Mouse (Mus musculus) kidney, adult 18-20 months (tissue): ENCODE measurements around the gene Npm3.

Source experiments
- DNase-seq: peaks from one replicate; pipeline ENCODE4 v3.0.0; 2021

Npm3 gene

GRCm38 (mm10) chr19:45751881-45752280 lies 2.5 kb upstream of the Npm3 start:
- no peak for DNase-seq

GRCm38 (mm10) chr19:45748691-45749242 lies 624 bp downstream of the Npm3 start:
- DNase-seq, result peak; percentile 24

GRCm38 (mm10) chr19:45748206-45748605 lies 1.2 kb downstream of the Npm3 start:
- DNase-seq, result no peak

- peak; percentile 91 for DNase-seq
Measured at GRCm38 (mm10) chr19:45747028-45747867, 2.1 kb downstream of the Npm3 start.

GRCm38 (mm10) chr19:45746153-45747020 lies 3.0 kb downstream of the Npm3 start:
- DNase-seq, result peak; percentile 85

- no peak for DNase-seq
Measured at GRCm38 (mm10) chr19:45745344-45746152, 3.8 kb downstream of the Npm3 start.

GRCm38 (mm10) chr19:45743619-45744018 lies 5.8 kb downstream of the Npm3 start:
- no peak for DNase-seq

- no peak for DNase-seq
Measured at GRCm38 (mm10) chr19:45742984-45743575, 6.3 kb downstream of the Npm3 start.

GRCm38 (mm10) chr19:45742218-45742983 lies 7.0 kb downstream of the Npm3 start, which contains the start of gene Fgf8:
Gene Fgf8 (minus strand): TSS chr19:45742915.
- no peak for DNase-seq

- DNase-seq, result no peak
Measured at GRCm38 (mm10) chr19:45741431-45742217, 7.8 kb downstream of the Npm3 start.

GRCm38 (mm10) chr19:45740817-45741216 lies 8.6 kb downstream of the Npm3 start:
- DNase-seq, result no peak

GRCm38 (mm10) chr19:45740233-45740632 lies 9.2 kb downstream of the Npm3 start:
- no peak for DNase-seq

GRCm38 (mm10) chr19:45738521-45738920 lies 10.9 kb downstream of the Npm3 start:
- no peak for DNase-seq

GRCm38 (mm10) chr19:45737846-45738484 lies 11.4 kb downstream of the Npm3 start:
- no peak for DNase-seq

- DNase-seq, result no peak
Measured at GRCm38 (mm10) chr19:45737208-45737845, 12.1 kb downstream of the Npm3 start.

- DNase-seq, result peak; percentile 52
Measured at GRCm38 (mm10) chr19:45736855-45737207, 12.6 kb downstream of the Npm3 start.

- no peak for DNase-seq
Measured at GRCm38 (mm10) chr19:45736241-45736640, 13.2 kb downstream of the Npm3 start.

GRCm38 (mm10) chr19:45734762-45735161 lies 14.6 kb downstream of the Npm3 start:
- no peak for DNase-seq

GRCm38 (mm10) chr19:45734191-45734590 lies 15.2 kb downstream of the Npm3 start:
- no peak for DNase-seq

- DNase-seq, result no peak
Measured at GRCm38 (mm10) chr19:45733564-45733963, 15.8 kb downstream of the Npm3 start.
